Mouse (Mus musculus): ENCODE data around the gene Hdgfl3.

The Hdgfl3 gene

DNA sequence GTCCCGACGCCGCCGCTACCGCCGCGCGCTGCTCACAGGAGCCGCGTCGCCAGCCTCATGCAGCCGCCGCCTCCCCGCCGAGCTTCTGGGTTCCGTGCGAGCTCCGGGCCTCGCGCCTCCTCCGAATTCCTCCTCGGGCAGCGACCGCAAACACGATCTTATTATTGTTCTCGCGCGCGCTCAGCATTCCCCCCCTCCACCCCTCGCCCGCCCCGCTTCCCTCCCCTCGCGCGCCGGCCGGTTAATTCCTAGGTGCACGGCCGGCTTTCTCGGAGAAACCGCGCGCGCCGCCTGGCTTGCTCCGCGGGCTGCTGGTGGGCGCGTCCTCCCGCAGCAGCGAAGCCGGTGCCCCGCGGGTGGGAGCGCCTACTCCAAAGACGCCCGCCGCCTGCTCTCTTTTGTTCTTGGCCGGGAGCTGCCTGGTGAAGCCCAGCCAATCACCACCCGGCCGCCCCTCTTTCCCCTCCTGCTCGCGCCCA, at the start of gene Hdgfl3:
TSS of gene Hdgfl3 (minus strand) at position 207 of the 479 bp plus-strand sequence.
- peak; percentile 92 for DNase-seq (ENCODE audit: low spot score)

DNA sequence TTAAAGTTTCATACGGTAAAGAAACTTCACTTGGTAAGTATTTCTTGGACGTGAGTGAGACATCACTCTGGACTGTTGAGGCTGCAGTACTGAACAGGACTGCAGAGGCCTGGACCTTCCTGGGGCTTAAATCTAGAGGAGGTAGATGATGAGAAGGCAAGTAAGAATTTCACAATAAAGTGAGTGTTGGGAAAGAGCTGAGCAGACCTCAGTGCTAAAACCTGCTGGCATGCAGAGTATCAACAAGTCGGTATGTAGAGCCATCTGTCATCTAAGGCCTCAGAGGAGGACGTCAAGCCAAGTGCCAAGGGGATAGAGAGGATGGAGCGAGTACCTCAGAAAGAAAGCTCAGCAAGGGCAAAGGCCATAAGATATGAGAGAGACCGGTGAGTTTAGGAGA, 49.4 kb upstream of the Hdgfl3 start:
- DNase-seq (ENCODE audit: low spot score): no peak

DNA sequence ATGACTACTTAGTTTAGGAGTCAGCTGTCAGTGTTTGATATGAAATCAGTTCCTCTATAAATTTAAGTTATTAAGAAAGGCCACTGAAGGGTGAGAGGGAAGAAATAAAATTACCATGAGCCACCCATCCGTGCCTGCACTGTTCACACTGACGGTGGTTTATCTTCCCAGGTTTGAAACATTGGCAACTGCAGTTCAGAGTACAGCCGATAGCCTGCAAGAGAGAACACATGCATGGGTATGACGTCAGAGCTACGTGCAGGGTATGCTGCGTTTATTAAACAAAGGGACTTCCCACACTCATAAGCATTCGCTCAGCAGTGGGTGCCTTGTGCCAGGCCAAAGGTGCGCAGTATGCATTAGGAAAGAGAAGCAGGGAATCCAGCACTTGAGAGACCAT, 44.0 kb upstream of the Hdgfl3 start:
- no peak for DNase-seq (ENCODE audit: low spot score)

DNA sequence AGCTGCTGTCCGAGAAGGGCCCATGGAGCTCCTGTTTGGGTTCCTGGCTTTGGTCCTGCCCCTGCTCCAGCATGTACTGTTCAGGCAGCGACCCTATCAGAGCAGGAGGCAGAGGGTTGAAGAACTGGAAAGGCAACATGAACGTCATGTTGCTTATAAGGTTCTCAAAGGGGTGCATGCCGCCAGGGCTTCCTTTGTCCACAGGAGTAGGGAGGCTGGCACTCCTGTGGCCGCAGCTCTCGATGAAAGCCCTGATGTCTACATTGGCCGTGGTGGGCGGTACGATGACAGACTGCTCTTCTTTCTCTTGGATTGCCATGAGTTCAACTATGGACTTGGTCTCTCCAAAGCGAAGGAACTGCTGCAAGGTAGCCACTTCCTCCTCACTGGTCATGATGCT, 40.3 kb upstream of the Hdgfl3 start:
- no peak for DNase-seq (ENCODE audit: low spot score)

DNA sequence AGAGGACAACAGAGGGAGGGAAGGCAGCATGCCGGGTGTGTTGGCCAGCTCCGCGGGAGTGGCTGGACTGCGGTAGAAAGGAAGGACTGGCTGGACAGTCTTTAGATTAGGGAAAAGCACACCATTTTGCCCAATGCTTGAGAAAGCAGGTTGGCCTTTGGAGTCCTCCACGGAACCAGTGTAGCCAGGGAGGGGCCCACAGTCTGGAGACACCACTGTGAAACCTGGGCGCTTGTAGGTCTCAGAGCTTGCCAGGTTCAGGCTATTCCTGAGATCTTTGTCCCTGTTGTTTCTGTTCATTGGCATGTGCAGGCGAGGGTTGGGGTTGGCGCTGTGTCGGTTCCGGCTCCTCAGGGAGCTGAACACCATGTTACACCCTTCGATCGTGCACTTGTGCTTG, 39.7 kb upstream of the Hdgfl3 start:
- DNase-seq (ENCODE audit: low spot score): no peak

DNA sequence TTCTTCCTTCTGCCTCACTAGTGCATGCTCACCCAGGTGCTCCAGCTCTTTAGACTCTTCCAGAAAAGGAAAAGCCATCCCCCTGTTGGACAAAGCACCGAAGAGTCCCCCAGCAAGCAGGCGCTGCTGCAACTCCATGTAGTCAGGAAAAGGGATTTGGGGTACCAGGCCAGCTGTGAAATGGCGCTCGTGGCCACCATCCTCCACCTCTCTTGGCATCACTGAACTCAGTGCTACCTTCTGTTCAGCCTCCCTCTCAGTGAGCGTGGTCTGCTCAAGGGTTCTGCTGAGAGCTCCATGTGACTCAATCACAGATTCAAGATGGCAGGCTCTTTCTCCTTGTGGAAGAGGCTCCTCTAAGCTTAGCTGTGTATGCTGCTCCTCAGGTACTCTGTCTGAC, 39.1 kb upstream of the Hdgfl3 start:
- no peak for DNase-seq (ENCODE audit: low spot score)

DNA sequence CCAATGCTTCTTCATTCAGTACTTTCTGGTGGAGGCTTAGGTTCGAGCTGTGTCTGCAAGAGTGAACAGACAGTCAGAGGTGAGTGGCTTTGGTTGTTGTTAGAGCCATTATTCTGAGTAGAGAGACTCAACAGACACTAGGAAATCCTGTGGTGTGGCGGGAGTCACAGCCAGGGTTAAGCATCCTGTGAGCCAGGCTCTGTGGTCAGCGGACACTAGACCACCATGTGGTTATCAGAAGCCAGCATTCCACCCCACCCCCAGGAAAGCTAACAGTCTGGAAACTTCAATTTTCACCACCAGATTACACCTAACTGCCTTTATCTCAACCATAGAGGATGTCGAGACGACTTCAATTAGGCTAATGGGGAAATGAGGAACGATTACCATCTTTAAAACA, 34.7 kb upstream of the Hdgfl3 start:
- no peak for DNase-seq (ENCODE audit: low spot score)

DNA sequence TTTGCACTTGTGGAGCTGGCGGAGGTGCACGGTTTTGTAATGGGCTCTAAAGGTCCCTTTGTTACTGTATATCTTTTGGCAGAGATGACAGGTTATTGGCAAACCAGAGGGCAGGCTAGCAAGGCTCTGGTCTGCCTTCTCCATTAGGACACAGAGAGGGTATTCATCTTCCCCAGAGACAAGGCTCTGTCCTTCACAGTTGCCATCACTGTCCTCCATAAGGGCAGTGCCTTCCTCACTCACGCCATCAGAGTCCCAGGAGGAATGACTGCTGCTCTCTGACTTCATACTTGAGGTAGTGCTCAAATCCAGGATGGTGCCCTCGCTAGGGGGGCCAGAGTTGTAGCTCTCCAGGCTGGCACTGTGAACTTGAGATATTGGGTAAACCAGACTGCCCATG, 34.2 kb upstream of the Hdgfl3 start:
- no peak for DNase-seq (ENCODE audit: low spot score)

DNA sequence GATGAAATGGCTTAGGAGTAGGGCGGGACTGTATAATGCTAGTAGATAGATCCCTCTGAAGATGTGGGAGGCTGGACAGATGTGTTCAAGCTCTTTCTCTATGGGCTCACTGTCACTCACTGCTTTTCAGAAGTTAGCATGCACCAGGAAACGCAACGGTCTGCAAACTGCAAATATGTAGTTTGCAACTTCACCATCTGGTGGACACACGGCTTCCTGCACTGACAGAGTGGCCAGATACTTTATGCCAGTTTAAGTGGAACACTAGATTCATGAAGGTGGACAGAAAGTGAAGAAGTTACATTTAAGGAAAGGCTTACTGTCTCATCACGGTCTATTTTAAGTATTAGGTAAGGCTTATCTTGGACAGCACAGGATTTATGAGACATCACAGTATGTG, 31.9 kb upstream of the Hdgfl3 start:
- DNase-seq (ENCODE audit: low spot score): no peak

DNA sequence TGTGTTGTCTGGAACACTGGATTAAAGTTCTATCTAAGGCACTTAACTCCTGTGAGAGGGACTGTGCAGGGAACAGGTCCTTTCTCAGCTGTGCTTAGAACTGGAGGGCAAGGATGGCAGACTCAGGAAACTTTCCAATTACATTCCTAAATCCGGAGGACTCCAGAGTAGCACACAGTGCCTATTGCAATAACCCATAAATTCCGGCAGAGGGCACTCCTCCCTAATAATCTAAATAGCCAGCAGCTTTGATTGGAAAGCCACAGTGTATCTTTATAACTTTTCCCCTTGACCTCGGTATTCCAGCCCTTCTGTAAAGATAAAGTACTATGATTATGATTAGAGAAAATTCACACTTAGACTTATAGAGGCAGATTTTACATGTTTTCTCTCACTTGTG, 25.4 kb upstream of the Hdgfl3 start:
- DNase-seq (ENCODE audit: low spot score): no peak

DNA sequence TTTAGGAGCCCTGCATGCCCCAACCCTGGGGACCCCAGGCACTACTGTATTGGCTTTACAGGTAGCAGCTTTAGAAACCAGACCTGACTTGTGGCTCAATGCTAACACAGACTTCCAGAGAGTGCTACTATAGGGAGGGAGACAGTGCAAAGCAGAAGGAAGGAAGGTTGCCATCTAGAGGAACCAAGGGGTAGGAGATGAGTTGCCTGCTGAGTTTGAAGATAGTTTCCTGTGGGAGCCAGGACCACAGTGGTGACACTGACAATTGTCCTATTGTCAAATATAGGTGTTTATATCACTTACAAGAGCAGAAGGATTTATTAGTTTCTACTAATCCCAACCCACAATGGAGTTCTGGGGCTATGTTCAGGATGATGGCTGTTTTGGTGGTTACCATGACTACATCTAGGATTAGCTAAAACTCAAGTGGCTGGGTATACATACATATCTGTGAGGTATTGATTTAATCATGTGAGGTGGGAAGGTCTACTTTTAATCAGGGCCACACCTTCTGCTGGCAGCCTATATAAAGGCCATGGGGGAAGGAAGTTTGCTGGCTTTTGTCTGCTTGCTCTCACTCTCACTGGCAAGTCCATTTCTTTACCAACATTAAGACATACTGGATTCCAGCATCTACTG, 20.1 kb upstream of the Hdgfl3 start:
- peak; percentile 1 for DNase-seq (ENCODE audit: low spot score)

DNA sequence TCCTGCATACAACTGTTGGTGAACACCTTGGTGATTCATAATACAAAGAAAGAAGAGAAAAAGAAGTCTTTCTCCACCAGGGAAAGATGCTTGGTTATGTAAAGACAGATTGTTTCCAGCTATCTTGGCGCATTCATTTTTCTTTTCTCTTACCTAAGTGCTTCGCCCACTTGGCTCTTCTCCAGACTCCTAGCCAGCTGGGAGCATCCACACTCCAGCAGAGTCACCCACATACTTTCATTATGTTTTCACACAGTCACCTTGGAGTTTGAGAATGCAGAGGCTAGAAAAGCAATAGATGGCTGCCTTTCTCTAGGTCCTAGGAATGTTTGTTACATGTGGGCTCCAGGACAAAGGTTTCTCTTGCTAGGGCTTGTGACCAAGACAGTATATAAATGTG, 16.2 kb upstream of the Hdgfl3 start:
- peak; percentile 2 for DNase-seq (ENCODE audit: low spot score)

DNA sequence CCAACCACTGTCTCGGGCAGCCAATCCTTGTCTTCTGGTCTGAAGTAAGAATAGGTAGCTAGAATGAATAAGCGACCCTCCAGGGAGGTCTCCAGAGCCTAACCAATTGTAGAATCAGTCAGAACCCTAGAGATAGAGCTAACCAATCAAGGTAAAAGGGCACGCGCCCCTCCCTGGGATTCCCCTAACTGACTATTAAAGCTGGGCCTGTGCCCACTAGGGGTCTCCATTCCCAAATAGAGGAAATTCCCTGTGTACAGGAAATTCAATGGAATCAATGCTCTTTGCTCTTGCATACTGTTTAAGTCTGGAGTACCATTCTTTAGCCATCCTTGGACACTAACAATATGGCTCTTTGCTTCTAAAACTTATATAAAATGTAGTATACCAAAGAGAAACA, 11.1 kb upstream of the Hdgfl3 start:
- no peak for DNase-seq (ENCODE audit: low spot score)

DNA sequence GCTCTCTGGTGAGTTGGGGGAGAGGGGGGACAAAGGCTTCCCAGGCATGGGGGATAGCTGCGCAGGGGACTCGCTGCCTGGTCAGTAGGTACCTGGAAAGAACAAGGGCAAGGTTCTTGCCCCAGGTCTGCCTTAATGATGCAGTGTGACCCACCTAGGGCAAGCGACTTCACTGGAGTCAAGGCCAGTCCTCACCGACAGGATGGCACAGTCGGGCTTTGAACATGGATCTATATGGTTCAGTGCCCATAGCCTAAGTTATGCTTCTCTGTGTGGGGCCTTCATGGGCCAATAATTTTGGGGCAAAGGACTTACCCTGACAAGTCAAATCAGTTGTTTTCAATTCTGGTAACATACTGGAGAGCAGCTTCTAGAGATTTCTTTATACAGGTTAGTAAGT, 533 bp upstream of the Hdgfl3 start:
- DNase-seq (ENCODE audit: low spot score): no peak

DNA sequence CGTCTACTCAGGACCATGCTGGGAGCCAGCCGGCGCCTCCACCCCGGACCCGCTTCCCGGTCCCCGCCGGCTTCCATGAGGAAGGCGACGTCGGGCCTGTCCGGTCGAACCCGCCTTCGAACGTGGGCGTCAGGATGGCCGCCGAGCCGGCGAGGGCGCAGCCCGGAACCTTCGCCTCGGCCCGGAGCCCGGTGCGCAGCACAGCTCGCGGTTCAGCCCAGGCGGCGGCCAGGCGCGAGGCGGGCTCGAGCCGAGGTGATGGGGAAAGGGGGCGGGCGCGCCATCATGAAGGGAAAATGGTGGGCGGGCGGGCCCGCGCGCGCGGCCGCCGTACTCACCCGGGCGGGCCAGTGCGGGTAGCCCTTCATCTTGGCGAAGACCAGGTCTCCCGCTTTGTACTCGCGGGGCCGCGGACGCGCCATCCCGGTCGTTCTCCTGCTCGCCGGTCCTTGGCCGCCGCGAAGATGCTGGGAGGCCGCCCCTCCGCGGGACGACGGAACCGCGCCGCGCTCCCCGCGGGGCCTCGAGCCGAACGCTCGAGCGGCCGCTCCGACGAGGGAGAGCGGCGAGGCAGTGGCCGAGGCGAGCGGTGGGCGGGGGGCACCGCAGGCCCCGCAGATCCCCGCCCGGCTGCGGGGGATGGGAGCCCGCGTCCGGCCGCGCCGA, 539 bp downstream of the Hdgfl3 start:
- peak; percentile 82 for DNase-seq (ENCODE audit: low spot score)

DNA sequence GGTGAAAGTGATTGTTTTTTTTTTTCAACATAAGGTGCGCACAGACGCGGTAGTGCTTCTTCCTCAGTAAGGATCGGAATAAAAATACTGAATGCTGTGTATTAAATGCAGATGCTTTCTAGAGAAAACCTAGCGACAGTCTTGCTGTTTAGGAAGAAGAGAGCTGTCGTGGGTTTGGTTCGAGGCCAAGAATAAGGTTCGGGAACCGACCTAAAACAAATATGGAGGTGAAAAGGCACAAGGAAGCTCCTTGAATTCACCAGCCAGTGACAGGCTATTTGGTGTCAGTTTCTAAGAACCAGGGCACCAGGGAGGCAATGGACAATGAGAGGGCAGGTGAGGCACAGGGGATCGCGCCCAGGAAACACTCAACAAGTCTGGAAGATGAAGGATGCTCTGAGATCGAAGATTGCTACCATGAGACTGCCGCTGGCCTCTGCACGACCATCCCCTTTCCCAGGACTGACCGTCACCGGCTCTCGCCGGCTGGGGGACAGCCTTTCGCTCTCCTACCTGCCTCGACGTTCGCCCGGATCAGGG, 1.1 kb downstream of the Hdgfl3 start:
- DNase-seq (ENCODE audit: low spot score): no peak

DNA sequence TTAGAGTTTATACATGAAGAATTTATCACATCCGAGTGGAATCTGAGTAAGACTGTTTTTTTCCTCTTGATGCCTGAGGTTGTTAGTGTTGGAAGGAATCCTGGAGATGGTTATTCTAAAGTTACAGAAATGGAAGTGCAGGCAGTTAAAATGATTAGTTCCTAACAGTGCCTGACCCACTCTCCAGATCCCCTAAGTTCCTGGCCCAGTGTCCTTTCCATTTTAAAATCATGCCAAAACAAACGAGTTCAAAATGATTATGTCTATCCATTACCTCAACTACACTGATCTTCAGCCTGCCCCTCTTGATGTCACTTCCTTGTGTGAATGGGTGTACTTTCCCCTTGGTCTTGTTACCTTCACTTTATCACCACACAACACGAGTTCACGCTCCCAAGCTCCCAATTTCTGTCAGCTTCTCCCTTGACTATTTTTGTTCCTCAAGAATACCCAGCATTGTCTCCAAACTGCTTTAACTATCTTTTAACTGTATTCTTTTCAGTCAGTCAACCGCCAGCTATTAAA, 1.7 kb downstream of the Hdgfl3 start:
- DNase-seq (ENCODE audit: low spot score): no peak

DNA sequence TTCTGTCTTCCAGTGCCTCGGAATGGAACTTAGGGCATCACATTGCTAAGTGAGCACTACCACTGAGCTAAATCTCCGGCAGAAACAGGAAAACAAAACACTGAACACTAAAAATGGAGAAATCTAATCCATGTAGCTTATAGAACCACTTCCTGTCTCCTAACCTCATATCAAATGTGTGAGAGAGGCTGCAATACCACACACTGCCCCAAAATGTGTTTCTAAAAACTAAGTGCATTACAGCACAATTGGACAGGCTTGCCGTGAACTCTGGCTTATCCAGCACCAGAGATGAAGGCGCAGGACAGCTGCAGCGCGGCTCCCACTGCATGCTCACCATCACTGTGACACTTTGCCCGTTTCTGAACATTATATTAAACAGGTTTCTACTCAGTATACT, 5.3 kb downstream of the Hdgfl3 start:
- DNase-seq (ENCODE audit: low spot score): no peak

DNA sequence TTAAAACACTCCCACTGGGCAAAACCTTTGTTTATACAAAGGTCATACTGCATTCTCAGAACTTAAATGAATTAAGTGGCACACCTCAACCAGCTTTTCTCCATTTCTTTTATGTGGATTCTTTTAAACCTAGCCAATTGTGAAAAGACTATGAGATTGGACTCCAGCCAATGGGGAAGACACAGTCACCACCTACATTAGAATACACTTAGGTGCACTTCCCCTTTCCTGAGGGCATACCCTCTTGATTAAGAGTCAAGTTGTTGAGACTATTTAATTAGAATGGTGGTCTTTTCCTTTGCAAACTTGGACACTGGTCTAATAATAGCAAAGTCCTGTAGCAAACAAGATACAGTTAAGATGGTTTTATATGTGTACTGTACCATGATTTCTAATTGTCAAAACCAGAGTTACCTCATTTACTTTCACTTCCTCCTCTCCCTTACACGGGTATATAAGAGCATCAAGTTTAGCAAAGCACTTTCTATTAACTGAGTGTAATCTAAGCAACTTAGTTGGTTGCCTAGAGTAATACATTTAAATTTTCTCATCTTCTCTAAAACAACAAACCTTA, 12.8 kb downstream of the Hdgfl3 start:
- DNase-seq (ENCODE audit: low spot score): no peak

DNA sequence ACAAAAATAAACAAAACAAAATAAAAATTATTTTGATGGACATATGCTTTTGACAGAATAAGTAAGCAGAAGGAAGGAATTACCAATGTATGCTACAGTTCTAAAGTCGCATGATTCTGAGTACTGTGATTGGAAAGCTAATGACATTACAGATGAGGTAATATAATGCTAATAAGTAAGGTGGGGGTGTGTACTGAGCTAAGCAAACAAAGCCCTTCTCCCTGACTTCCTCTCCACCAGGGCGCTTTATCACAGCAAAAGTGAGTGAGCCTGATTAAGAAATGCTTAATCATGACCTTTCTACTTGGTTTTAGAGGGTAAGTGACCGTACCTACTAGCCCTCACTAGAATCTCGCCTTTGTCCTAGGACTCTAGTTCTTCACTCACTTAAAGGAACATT, 14.0 kb downstream of the Hdgfl3 start:
- no peak for DNase-seq (ENCODE audit: low spot score)

DNA sequence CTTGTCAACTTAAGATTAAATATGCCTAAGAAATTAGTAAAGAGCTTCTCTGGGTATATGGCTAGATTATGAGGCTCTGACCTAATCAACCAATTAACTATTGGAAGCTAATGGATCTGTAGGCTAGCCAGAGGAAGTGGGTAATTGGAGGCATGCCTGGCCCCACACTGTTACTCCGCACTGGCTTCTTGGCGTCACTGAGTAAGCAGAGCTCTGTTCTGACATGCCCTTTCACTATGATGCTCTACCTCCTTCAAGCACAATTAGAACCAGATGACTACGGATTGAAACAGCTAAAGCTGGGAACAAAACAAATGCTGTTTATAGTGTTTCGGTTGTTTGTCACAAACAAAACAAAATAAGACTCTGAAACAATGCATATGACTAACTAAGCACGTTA, 16.0 kb downstream of the Hdgfl3 start:
- DNase-seq (ENCODE audit: low spot score): no peak

DNA sequence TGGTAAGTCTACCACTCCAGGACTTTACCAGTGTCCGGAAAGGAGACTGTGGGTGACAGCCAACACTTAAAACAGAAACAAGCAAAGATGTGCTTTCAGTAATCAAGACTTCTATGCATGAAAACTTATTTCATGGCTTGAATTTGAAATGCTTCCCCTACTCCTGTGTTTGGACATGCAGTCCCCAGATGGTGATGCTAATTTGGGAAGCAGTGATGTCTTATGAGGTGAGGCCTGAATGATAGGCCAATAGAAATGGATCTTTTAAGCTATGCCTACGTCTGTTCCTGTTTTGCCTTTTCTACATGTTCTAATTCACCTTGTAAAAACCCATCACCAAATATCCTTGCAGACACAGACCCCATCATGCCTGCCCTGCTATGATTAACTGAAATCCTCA, 29.3 kb downstream of the Hdgfl3 start:
- no peak for DNase-seq (ENCODE audit: low spot score)

DNA sequence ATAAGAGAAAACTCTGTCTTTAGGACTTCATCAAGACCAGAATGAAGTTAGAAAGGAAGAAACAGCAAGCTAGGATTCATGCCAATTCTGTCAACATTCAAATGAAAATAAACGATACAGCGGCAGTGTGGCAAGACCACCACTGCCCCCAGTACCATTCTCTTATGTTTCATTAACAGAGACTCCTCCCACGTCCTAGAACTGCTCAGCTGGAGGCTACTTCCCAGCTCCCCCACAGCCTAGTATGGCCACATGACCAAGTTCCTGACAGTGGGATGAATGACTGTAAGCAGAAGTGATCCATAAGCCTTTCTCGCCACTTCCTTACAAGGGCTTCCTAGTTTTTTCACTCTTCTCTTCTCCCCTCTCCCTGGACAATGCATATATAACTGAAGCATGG, 30.2 kb downstream of the Hdgfl3 start:
- no peak for DNase-seq (ENCODE audit: low spot score)
